Mouse (Mus musculus) T-helper 2 cell (primary cell): ENCODE data around the gene Myh7.
"Not testable (repeated sequence)": the region's sequence is repeated elsewhere in the genome, so short reads cannot be mapped to it uniquely, and the experiment has no call there.

ENCODE experiments used
- in situ Hi-C: fragments of 300-600 bp; cut with MboI, MseI; formaldehyde crosslinking; loops from one replicate; pipeline ENCODE4 v1.15.1; 2025; ENCODE audit warnings: high pct_unique_total_duplicates

The Myh7 gene

GRCm38 (mm10) chr14:55003878-55004855 lies 9.7 kb upstream of the Myh7 start:
- in situ Hi-C loops = no loop called here

- in situ Hi-C loops = no loop called here
Observed at GRCm38 (mm10) chr14:55002687-55003120, 8.3 kb upstream of the Myh7 start.

GRCm38 (mm10) chr14:55001938-55002686 lies 7.7 kb upstream of the Myh7 start:
- in situ Hi-C loops = no loop called here

GRCm38 (mm10) chr14:55001446-55001845 lies 7.0 kb upstream of the Myh7 start:
- in situ Hi-C loops = no loop called here

- in situ Hi-C loops = no loop called here
Observed at GRCm38 (mm10) chr14:55000814-55001213, 6.4 kb upstream of the Myh7 start.

- in situ Hi-C loops = loop anchor here (5.0 to 10.0 kb wide), 2 partner anchors 78 to 195 kb away; no protein-coding TSS in a partner anchor
Observed at GRCm38 (mm10) chr14:54999868-55000267, 5.4 kb upstream of the Myh7 start.

GRCm38 (mm10) chr14:54998680-54999079 lies 4.3 kb upstream of the Myh7 start:
- in situ Hi-C loops = loop anchor here (5.0 to 10.0 kb wide), 2 partner anchors 76 to 196 kb away; no protein-coding TSS in a partner anchor

GRCm38 (mm10) chr14:54997297-54997696 lies 2.9 kb upstream of the Myh7 start:
- in situ Hi-C loops = loop anchor here (5.0 to 10.0 kb wide), 2 partner anchors 75 to 198 kb away; no protein-coding TSS in a partner anchor

GRCm38 (mm10) chr14:54996793-54997192 lies 2.4 kb upstream of the Myh7 start:
- in situ Hi-C loops = loop anchor here (5.0 to 10.0 kb wide), 2 partner anchors 74 to 198 kb away; no protein-coding TSS in a partner anchor

GRCm38 (mm10) chr14:54995457-54996138 lies 1.2 kb upstream of the Myh7 start:
- in situ Hi-C loops = loop anchor here (5.0 to 10.0 kb wide), 2 partner anchors 73 to 199 kb away; no protein-coding TSS in a partner anchor

- in situ Hi-C loops = loop anchor here (5.0 to 10.0 kb wide), 2 partner anchors 73 to 200 kb away; no protein-coding TSS in a partner anchor
Observed at GRCm38 (mm10) chr14:54994869-54995186, 402 bp upstream of the Myh7 start.

- in situ Hi-C loops = loop anchor here (10.0 kb wide), 1 partner anchor 201 kb away; no protein-coding TSS in a partner anchor
Observed at GRCm38 (mm10) chr14:54993636-54994035, 790 bp downstream of the Myh7 start.

GRCm38 (mm10) chr14:54992196-54992595 lies 2.2 kb downstream of the Myh7 start:
- in situ Hi-C loops = loop anchor here (10.0 kb wide), 1 partner anchor 203 kb away; no protein-coding TSS in a partner anchor

GRCm38 (mm10) chr14:54989886-54990441 lies 4.5 kb downstream of the Myh7 start:
- in situ Hi-C loops = loop anchor here (10.0 kb wide), 1 partner anchor 205 kb away; no protein-coding TSS in a partner anchor

- in situ Hi-C loops = no loop called here
Observed at GRCm38 (mm10) chr14:54988882-54989281, 5.5 kb downstream of the Myh7 start.

GRCm38 (mm10) chr14:54988350-54988874 lies 6.0 kb downstream of the Myh7 start:
- in situ Hi-C loops = not testable (repeated sequence)

GRCm38 (mm10) chr14:54981934-54982333 lies 12.5 kb downstream of the Myh7 start:
- in situ Hi-C loops = no loop called here

- in situ Hi-C loops = no loop called here
Observed at GRCm38 (mm10) chr14:54978664-54979063, 15.8 kb downstream of the Myh7 start.

- in situ Hi-C loops = no loop called here
Observed at GRCm38 (mm10) chr14:54976633-54977032, 17.8 kb downstream of the Myh7 start, which contains the start of gene Gm17428. Gene Gm17428, plus strand, starts transcription at chr14:54976933.

- in situ Hi-C loops = no loop called here
Observed at GRCm38 (mm10) chr14:54974068-54974791, 20.2 kb downstream of the Myh7 start.
